Mouse (Mus musculus) bone marrow, adult 2 months (tissue): Measurements from ENCODE around the gene Dapk2. TPM values are rescaled to one million over a fixed set of nuclear protein-coding genes. Genes with fewer than 3 reads are reported as not detected.

Experiments used
- H3K27ac ChIP-seq: fragments of 200-500 bp; 2 replicates; pipeline ENCODE4 v1.5.1; 2012; ENCODE audit warnings: low read depth, mild to moderate bottlenecking, control low read depth, inconsistent platforms, low read length; ENCODE audit not compliant: control insufficient read depth, poor library complexity, insufficient read depth
- H3K4me1 ChIP-seq: fragments of 200-500 bp; 2 replicates; pipeline ENCODE4 v1.6.1; 2011; ENCODE audit warnings: low read length; ENCODE audit not compliant: control insufficient read depth, insufficient read depth
- H3K4me3 ChIP-seq: fragments of 200-500 bp; replicated peaks from 2 replicates; pipeline ENCODE3; 2011; ENCODE audit warnings: mild to moderate bottlenecking, low read depth, low read length, control low read depth; ENCODE audit not compliant: control insufficient read depth
- CTCF ChIP-seq: fragments of 200-500 bp; IDR thresholded peaks from 2 replicates; pipeline ENCODE4 v1.5.1; 2011; ENCODE audit warnings: low read length, control low read depth; ENCODE audit not compliant: control insufficient read depth, insufficient read depth
- POLR2A ChIP-seq: fragments of 200-500 bp; IDR thresholded peaks from 2 replicates; pipeline ENCODE4 v1.6.1; 2011; ENCODE audit warnings: low read depth, mild to moderate bottlenecking, control low read depth, low read length, borderline replicate concordance; ENCODE audit not compliant: control insufficient read depth
- WGBS: fragments of 180-500 bp; shearing (Covaris S2); methylation state at CpG from one replicate; pipeline ENCODE4 v1.1.7; 2018; 5-methylcytosine and 5-hydroxymethylcytosine counted together
- polyA plus RNA-seq: library from polyadenylated mRNA; stranded (reverse); fragments of >200 nt; gene quantifications from 2 replicates; pipeline ENCODE4 v1.2.4, GENCODE M21; 2011; ENCODE audit warnings: low replicate concordance; ENCODE audit not compliant: missing spikeins, insufficient read depth, insufficient read length

Dapk2 gene
- polyA plus RNA-seq, 1 experiment: 33.5 TPM

GRCm38 (mm10) chr9:66127193-66127546 lies 30.9 kb upstream of the Dapk2 start:
- H3K4me3 ChIP-seq: peak overlapping the region; percentile 74
- TF ChIP-seq CTCF (no peak), POLR2A (no peak)
- 12% methylated on average over 6 of the region's 6 CpGs for WGBS
- H3K27ac ChIP-seq: peak overlapping the region; percentile 74; the same call in 1 of the 2 replicates
- H3K4me1 ChIP-seq: peaks cover 3% of the 10 kb centered on the region

- Histone ChIP-seq H3K27ac (no peak overlapping the region), H3K4me3 (no peak overlapping the region), H3K4me1 (peaks cover 3% of the 10 kb centered on the region)
- 65% methylated on average over 4 of the region's 4 CpGs for WGBS
- TF ChIP-seq POLR2A: no peak
- no peak for TF ChIP-seq CTCF
Observed at GRCm38 (mm10) chr9:66127884-66128283, 30.1 kb upstream of the Dapk2 start.

- H3K4me1 ChIP-seq: peaks cover 1% of the 10 kb centered on the region; the same call in 1 of the 2 replicates
Observed at GRCm38 (mm10) chr9:66131466-66131865, 26.6 kb upstream of the Dapk2 start.

DNA sequence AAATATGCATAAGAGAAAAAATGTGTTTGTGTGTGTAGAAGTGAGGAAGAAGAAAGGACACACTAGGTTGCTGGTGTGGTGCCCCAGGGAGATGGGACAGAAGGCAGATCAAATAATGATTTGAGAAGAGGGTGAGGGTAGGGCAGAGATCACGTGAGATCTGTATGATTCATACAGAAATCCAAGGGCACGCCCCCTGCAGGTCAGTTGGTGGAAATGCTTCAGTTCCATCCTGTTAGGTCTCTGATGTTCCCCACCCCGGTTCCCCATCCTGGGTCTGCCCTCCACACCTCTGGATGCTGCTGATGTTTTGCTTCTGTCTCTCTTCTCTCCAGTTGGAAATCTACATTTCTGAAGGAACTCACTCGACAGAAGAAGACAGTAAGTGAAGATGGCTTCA lies 22.1 kb upstream of the Dapk2 start:
- 36% methylated on average over 4 of the region's 4 CpGs for WGBS
- H3K4me3 ChIP-seq: no peak overlapping the region
- no peaks in the 10 kb centered on the region; the same call in 1 of the 2 replicates for H3K4me1 ChIP-seq
- no peak overlapping the region for H3K27ac ChIP-seq
- TF ChIP-seq CTCF: peak; percentile 56; the same call in 1 of the 2 replicates
- no peak for TF ChIP-seq POLR2A

More at GRCm38 (mm10) chr9:66131466-66131865, 26.6 kb upstream of the Dapk2 start:
- TF ChIP-seq POLR2A: no peak
- no peak for TF ChIP-seq CTCF
- H3K27ac ChIP-seq: peak overlapping the region; percentile 29; the same call in 1 of the 2 replicates
- no peak overlapping the region for H3K4me3 ChIP-seq
- 31% methylated on average over 2 of the region's 2 CpGs for WGBS

- 91% methylated on average over 7 of the region's 7 CpGs for WGBS
Observed at GRCm38 (mm10) chr9:66138193-66138592, 19.8 kb upstream of the Dapk2 start.

GRCm38 (mm10) chr9:66142265-66142664 lies 15.8 kb upstream of the Dapk2 start:
- WGBS: 79% methylated on average over 1 of the region's 1 CpGs
- Histone ChIP-seq H3K4me1 (no peaks in the 10 kb centered on the region; the same call in 1 of the 2 replicates), H3K27ac (no peak overlapping the region), H3K4me3 (no peak overlapping the region)
- TF ChIP-seq POLR2A (no peak), CTCF (no peak)

More at GRCm38 (mm10) chr9:66138193-66138592, 19.8 kb upstream of the Dapk2 start:
- Histone ChIP-seq H3K4me1 (no peaks in the 10 kb centered on the region), H3K4me3 (no peak overlapping the region), H3K27ac (no peak overlapping the region)
- TF ChIP-seq POLR2A (no peak), CTCF (no peak)

DNA sequence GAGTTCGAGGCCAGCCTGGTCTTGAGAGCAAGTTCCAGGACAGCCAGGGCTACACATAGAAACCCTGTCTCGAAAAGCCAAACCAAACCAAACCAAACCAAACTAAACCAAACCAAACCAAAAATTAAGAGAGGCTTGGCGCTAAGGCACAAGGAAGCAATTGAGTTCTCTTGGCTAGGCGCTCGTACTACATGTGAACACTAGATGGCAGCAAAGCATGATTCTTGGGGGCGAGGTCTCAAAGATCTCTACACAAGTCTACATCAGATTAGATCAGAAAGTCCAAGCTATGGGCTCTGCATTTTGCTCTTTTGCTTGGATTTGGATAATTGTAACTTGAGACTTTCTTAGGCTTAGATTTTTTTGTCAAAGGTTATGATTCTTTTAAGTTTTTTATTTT lies 13.8 kb upstream of the Dapk2 start:
- Histone ChIP-seq H3K4me3 (no peak overlapping the region), H3K27ac (no peak overlapping the region), H3K4me1 (no peaks in the 10 kb centered on the region; the same call in 1 of the 2 replicates)
- WGBS: 7% methylated on average over 6 of the region's 6 CpGs
- TF ChIP-seq POLR2A: no peak
- peak; percentile 61 for TF ChIP-seq CTCF

GRCm38 (mm10) chr9:66146141-66146540 lies 11.9 kb upstream of the Dapk2 start:
- no peak overlapping the region for H3K4me3 ChIP-seq
- no peak overlapping the region for H3K27ac ChIP-seq
- no peaks in the 10 kb centered on the region; the same call in 1 of the 2 replicates for H3K4me1 ChIP-seq
- TF ChIP-seq CTCF (no peak), POLR2A (no peak)

DNA sequence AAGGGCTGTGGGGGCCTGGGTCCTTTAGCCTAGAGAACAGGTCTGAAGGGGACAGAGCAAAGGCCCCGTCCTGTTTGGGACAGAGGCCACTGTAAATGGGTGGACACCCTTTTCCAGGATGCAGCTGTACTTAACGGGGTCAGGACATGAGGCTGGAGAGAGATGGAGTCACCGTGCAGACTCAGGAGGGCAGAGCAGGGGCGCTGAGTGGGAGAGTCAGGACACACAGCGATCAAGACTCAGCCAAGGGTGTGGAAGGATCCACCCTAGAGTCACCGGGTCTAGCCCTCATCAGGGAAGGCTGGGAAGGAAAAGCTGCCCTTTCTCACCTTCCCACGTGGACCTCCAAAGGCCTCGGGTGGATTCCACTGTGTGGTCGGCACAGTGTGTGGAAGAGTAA lies 6.0 kb upstream of the Dapk2 start:
- Histone ChIP-seq H3K27ac (no peak overlapping the region), H3K4me1 (no peaks in the 10 kb centered on the region), H3K4me3 (no peak overlapping the region)
- no peak for TF ChIP-seq POLR2A
- no peak for TF ChIP-seq CTCF
- 72% methylated on average over 9 of the region's 9 CpGs for WGBS
